Mouse (Mus musculus) embryonic fibroblast, embryonic 13.5 days (primary cell): ENCODE measurements around the gene Xylb.

Experiments used
- CTCF ChIP-seq: IDR thresholded peaks from 2 replicates; pipeline ENCODE4 v1.5.1; 2011; ENCODE audit warnings: mild to moderate bottlenecking, control low read depth, low read length, moderate library complexity, borderline replicate concordance; ENCODE audit not compliant: insufficient read depth
- POLR2A ChIP-seq: IDR thresholded peaks from 2 replicates; pipeline ENCODE4 v1.6.1; 2011; ENCODE audit warnings: low read depth, mild to moderate bottlenecking, control low read depth, low read length, moderate library complexity

- TF ChIP-seq CTCF: no peak
- no peak for TF ChIP-seq POLR2A
These were observed 81.4 kb downstream of the Xylb start for GRCm38 (mm10) chr9:119438498-119439000.
